Comparison of ENCODE assay signal across 20 mouse cellular contexts in genomic region chr17:6197491-6197890, GRCm38 (mm10). TPM values are rescaled to one million over a fixed set of nuclear protein-coding genes. Genes with fewer than 3 reads are reported as not detected.
DNase-seq lines count a peak whose midpoint lies in the region; ATAC-seq and TF ChIP-seq lines count a peak whose summit lies in the region.
"Had no signal": no experiment of that assay in that cellular context is flagged by ENCODE, and none has a peak within 500 bp of the region (broad histone marks: within the 10 kb centered on the region; RNA-seq: fewer than 3 reads in every experiment).

No protein-coding gene starts in this region.

- intact Hi-C loops in heart, postnatal 10 days (cut with DNase I) = no loop called here

- H3K27me3 ChIP-seq in heart, embryonic 16.5 days (ENCODE audit: control insufficient read depth, insufficient read depth, low read length) = no peaks in the 10 kb centered on the region
- no peaks in the 10 kb centered on the region for H3K27me3 ChIP-seq in kidney, adult 2 months (replicated peaks; ENCODE audit: control insufficient read depth, insufficient read depth, low read length)
- no peaks in the 10 kb centered on the region for H3K27me3 ChIP-seq in liver, adult 2 months (ENCODE audit: control insufficient read depth, insufficient read depth, low read length)
- H3K27me3 ChIP-seq in liver, embryonic 11.5 days (replicated peaks; ENCODE audit: control insufficient read depth, insufficient read depth, low read length) = no peaks in the 10 kb centered on the region
- H3K27me3 ChIP-seq: embryonic facial prominence, embryonic 15.5 days; forebrain, embryonic 15.5 days; heart, embryonic 13.5 days had no signal

- H3K4me2 ChIP-seq in heart, embryonic 16.5 days (ENCODE audit: low read depth, low read length) = no peak overlapping the region
- H3K4me2 ChIP-seq in liver, embryonic 11.5 days = no peak overlapping the region
- H3K4me2 ChIP-seq: embryonic facial prominence, embryonic 15.5 days; forebrain, embryonic 15.5 days; heart, embryonic 13.5 days had no signal

- H3K9me3 ChIP-seq in heart, embryonic 16.5 days (replicated peaks; ENCODE audit: control insufficient read depth, low read length) = no peaks in the 10 kb centered on the region
- no peaks in the 10 kb centered on the region for H3K9me3 ChIP-seq in liver, embryonic 11.5 days (ENCODE audit: control insufficient read depth, low read length)
- H3K9me3 ChIP-seq: embryonic facial prominence, embryonic 15.5 days; forebrain, embryonic 15.5 days; G1E; heart, embryonic 13.5 days had no signal

- peaks cover 3% of the 10 kb centered on the region for H3K4me1 ChIP-seq in heart, embryonic 16.5 days (ENCODE audit: control insufficient read depth, insufficient read depth, low read length)
- no peaks in the 10 kb centered on the region for H3K4me1 ChIP-seq in kidney, adult 2 months (ENCODE audit: control insufficient read depth, insufficient read depth, low read length)
- no peaks in the 10 kb centered on the region; the same call in 1 of the 2 replicates for H3K4me1 ChIP-seq in liver, adult 2 months (ENCODE audit: control insufficient read depth, insufficient read depth, low read length)
- no peaks in the 10 kb centered on the region for H3K4me1 ChIP-seq in liver, embryonic 11.5 days (replicated peaks; ENCODE audit: control insufficient read depth, insufficient read depth, low read length)
- H3K4me1 ChIP-seq: embryonic facial prominence, embryonic 15.5 days had no signal

- H3K27ac ChIP-seq in heart, embryonic 16.5 days (ENCODE audit: low read length) = no peak overlapping the region
- no peak overlapping the region for H3K27ac ChIP-seq in kidney, adult 2 months (ENCODE audit: insufficient read depth, low read depth, low read length)
- no peak overlapping the region for H3K27ac ChIP-seq in liver, adult 2 months (replicated peaks; ENCODE audit: insufficient read depth, low read depth, low read length)
- no peak overlapping the region for H3K27ac ChIP-seq in liver, embryonic 11.5 days (ENCODE audit: low read depth, low read length)
- H3K27ac ChIP-seq: embryonic facial prominence, embryonic 15.5 days; forebrain, embryonic 15.5 days; heart, embryonic 13.5 days had no signal

- H3K9ac ChIP-seq in heart, embryonic 16.5 days (ENCODE audit: low read length) = no peak overlapping the region
- no peak overlapping the region for H3K9ac ChIP-seq in liver, adult 2 months (ENCODE audit: low read depth, low read length)
- no peak overlapping the region for H3K9ac ChIP-seq in liver, embryonic 11.5 days (ENCODE audit: low read depth, low read length)
- H3K9ac ChIP-seq: embryonic facial prominence, embryonic 15.5 days; forebrain, embryonic 15.5 days; heart, embryonic 13.5 days had no signal

- 0 out of 2 replicates have a peak, but pooled peaks have one; percentile 45 for ATAC-seq in heart, embryonic 16.5 days (replicated peaks; ENCODE audit: extremely low read depth, insufficient read depth, low FRiP score)
- ATAC-seq in liver, embryonic 11.5 days (replicated peaks; ENCODE audit: low FRiP score) = no peak
- ATAC-seq: CD4-positive, CD25-positive, alpha-beta regulatory T cell, adult 4 months; forebrain, embryonic 15.5 days had no signal

- 55% methylated on average over 7 of the region's 7 CpGs for WGBS in heart, embryonic 16.5 days
- WGBS in kidney, adult 2 months = 74% methylated on average over 7 of the region's 7 CpGs
- 33% methylated on average over 7 of the region's 7 CpGs for WGBS in liver, adult 2 months
- WGBS in liver, embryonic 11.5 days = 80% methylated on average over 7 of the region's 7 CpGs

- TF ChIP-seq CTCF in kidney, adult 2 months (conservative IDR thresholded peaks at IDR 0.05; ENCODE audit: insufficient read depth, insufficient read length, low read depth, low read length) = no peak
- no peak for TF ChIP-seq CTCF in liver, adult 2 months (IDR thresholded peaks at IDR 0.05; ENCODE audit: low read depth, low read length)

- H3K36me3 ChIP-seq in heart, embryonic 16.5 days (ENCODE audit: control insufficient read depth, insufficient read depth) = 0 out of 2 replicates have a peak, but pooled peaks cover 4% of the 10 kb centered on the region
- no peaks in the 10 kb centered on the region; the same call in 1 of the 2 replicates for H3K36me3 ChIP-seq in kidney, adult 2 months (ENCODE audit: control insufficient read depth, insufficient read depth, low read length)
- H3K36me3 ChIP-seq in liver, adult 2 months (ENCODE audit: control insufficient read depth, insufficient read depth, low read length) = peaks cover 5% of the 10 kb centered on the region; the same call in 1 of the 2 replicates
- 0 out of 2 replicates have a peak, but pooled peaks cover 2% of the 10 kb centered on the region for H3K36me3 ChIP-seq in liver, embryonic 11.5 days (ENCODE audit: control insufficient read depth, insufficient read depth, low read length)

- H3K79me2 ChIP-seq in liver, adult 2 months (ENCODE audit: control insufficient read depth, insufficient read depth, low read length) = no peaks in the 10 kb centered on the region

- no peak for DNase-seq in heart, postnatal 10 days
- DNase-seq in kidney, adult 2 months = peak; percentile 39
- DNase-seq in kidney, postnatal 10 days = no peak
- peak; percentile 87 for DNase-seq in liver, adult 2 months (ENCODE audit: extremely low read depth, low read depth, low spot score)
- DNase-seq in liver, embryonic 11.5 days (ENCODE audit: low spot score) = no peak
- peak; percentile 44 for DNase-seq in yolk sac, embryonic 10.5 days (ENCODE audit: low spot score)
- DNase-seq: adrenal gland, adult 8-10 months; adrenal gland, postnatal 36 days; B cell, adult 2 months; cerebellum, postnatal 10 days; embryo, embryonic 11 days; gastrocnemius, postnatal 36 days; heart, adult 11 months; heart, postnatal 14 days had no signal

- TF ChIP-seq POLR2A in kidney, adult 2 months (IDR thresholded peaks at IDR 0.05; ENCODE audit: low read depth, low read length) = no peak
- TF ChIP-seq POLR2A in liver, adult 2 months (IDR thresholded peaks at IDR 0.05; ENCODE audit: extremely low read depth, insufficient read depth, low read length) = no peak

- H3K4me3 ChIP-seq in heart, embryonic 16.5 days (ENCODE audit: low read length) = no peak overlapping the region
- H3K4me3 ChIP-seq in kidney, adult 2 months (ENCODE audit: insufficient read depth, low read depth, low read length) = no peak overlapping the region
- no peak overlapping the region for H3K4me3 ChIP-seq in liver, adult 2 months (ENCODE audit: insufficient read depth, low read depth, low read length)
- no peak overlapping the region for H3K4me3 ChIP-seq in liver, embryonic 11.5 days (ENCODE audit: low read depth, low read length)
- H3K4me3 ChIP-seq: embryonic facial prominence, embryonic 15.5 days; forebrain, embryonic 15.5 days; heart, embryonic 13.5 days had no signal

RNA-seq across cellular contexts. Expression of gene Tmem181a, which starts 59.2 kb away (rescaled TPM):
- polyA plus RNA-seq in heart, embryonic 16.5 days (2015; fragmentation: Nextera tagmentation; extraction: Ambion mirVana) = 14.9 TPM in 2 replicates
- 10 to 100 TPM; 12.2 to 12.4 TPM for total RNA-seq in heart, postnatal 10 days (2021)
- polyA plus RNA-seq in kidney, adult 2 months (2012; rRNA removed) = 6.6 and 6.7 TPM in 2 replicates
- 3.4 TPM in 2 replicates for total RNA-seq in liver, adult 2 months (2014; rRNA removed)
- 2.8 and 3.0 TPM in 2 replicates for polyA plus RNA-seq in liver, adult 2 months (2012; rRNA removed)
- polyA plus RNA-seq in liver, embryonic 11.5 days (2014; fragmentation: Nextera tagmentation; extraction: Ambion mirVana) = 10.8 and 11.9 TPM in 2 replicates
- polyA plus RNA-seq: G1E had no signal

Comparison
In these comparisons a context has a peak if more than half of its experiments do, and no peak if none do; other contexts are left out.
1. DNase-seq: peak in kidney, adult 2 months (single experiment), liver, adult 2 months (single experiment) and yolk sac, embryonic 10.5 days (single experiment); none in heart, postnatal 10 days (0 of 2), kidney, postnatal 10 days (single experiment) and liver, embryonic 11.5 days (single experiment).